Mouse (Mus musculus): ENCODE results near the gene 4933402D24Rik. TPM values are rescaled to one million over a fixed set of nuclear protein-coding genes. Genes with fewer than 3 reads are reported as not detected.

The 4933402D24Rik gene
- polyA plus RNA-seq, 2 experiments = not detected

DNA sequence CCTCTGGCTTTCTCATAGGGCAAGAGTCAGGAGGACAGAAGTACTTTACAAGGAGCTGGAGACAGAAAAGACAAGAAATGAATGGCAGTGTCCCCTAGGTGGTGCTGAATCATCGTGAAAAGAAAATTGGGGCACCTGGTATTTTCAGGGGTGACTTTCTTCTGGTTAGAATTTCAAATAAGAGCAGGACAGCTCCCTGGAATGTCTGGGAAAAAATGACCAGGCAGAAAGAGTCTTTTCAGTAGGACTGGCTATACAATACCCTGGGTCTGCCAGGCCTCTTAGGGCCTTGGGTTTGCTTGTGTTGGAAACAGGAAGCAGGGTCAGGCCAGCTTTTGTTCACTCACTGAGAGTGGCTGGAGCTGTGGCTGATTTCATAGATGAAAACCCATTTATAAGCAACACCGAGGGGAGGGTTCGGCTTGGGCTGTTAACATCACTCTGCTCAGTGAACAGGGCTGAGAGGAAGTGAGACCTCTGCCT is 5.8 kb downstream of the 4933402D24Rik start:
- WGBS (ENCODE audit: insufficient replicate concordance) = 14% methylated on average over 3 of the region's 3 CpGs
- no peak overlapping the region for H3K9ac ChIP-seq (replicated peaks)
- H3K4me3 ChIP-seq (ENCODE audit: insufficient read depth in 1 of 2, low read depth in 2 of 2, low read length in 2 of 2) = no peak overlapping the region
- no peaks in the 10 kb centered on the region for H3K27me3 ChIP-seq (ENCODE audit: control insufficient read depth, insufficient read depth, low read length)
- ATAC-seq (ENCODE audit: insufficient read depth) = no peak
- no peak for DNase-seq (ENCODE audit: low read depth in 3 of 3, low spot score in 3 of 3)
- TF ChIP-seq EP300 (IDR thresholded peaks at IDR 0.05; ENCODE audit: low read depth) (no peak), CTCF (IDR thresholded peaks at IDR 0.05; ENCODE audit: low read depth) (no peak)
- no peaks in the 10 kb centered on the region for H3K4me1 ChIP-seq (replicated peaks; ENCODE audit: control insufficient read depth in 2 of 2, insufficient read depth in 2 of 2, low read length in 1 of 2)
- H3K4me2 ChIP-seq (ENCODE audit: low read depth) = no peak overlapping the region
- no peak overlapping the region for H3K27ac ChIP-seq
- H3K36me3 ChIP-seq (replicated peaks; ENCODE audit: control insufficient read depth, insufficient read depth, low read depth) = no peaks in the 10 kb centered on the region
- no peaks in the 10 kb centered on the region for H3K9me3 ChIP-seq (ENCODE audit: control insufficient read depth, low read length)

DNA sequence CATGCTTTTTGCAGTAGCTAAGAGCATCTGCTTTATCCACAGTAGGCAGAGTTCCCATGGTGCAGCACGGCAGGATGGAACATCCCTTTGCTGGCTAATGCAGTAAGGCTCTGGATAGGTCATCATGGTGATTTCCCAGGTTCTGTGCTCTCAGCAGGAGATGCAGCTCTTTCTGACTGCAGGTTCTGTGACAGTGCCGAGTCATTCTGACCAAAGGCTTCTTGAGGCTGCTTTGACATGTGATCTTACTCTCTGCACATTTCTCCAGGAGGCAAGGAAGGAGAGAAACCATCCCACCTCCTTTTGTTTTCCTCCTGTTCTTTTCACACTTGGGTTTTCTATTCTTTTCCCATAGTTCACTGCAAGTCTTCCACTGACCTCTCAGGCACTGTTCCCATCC is 13.1 kb downstream of the 4933402D24Rik start:
- WGBS (ENCODE audit: insufficient replicate concordance) = 51% methylated on average over 2 of the region's 2 CpGs
- TF ChIP-seq CTCF (IDR thresholded peaks at IDR 0.05; ENCODE audit: low read depth) (no peak), EP300 (IDR thresholded peaks at IDR 0.05; ENCODE audit: low read depth) (no peak)

DNA sequence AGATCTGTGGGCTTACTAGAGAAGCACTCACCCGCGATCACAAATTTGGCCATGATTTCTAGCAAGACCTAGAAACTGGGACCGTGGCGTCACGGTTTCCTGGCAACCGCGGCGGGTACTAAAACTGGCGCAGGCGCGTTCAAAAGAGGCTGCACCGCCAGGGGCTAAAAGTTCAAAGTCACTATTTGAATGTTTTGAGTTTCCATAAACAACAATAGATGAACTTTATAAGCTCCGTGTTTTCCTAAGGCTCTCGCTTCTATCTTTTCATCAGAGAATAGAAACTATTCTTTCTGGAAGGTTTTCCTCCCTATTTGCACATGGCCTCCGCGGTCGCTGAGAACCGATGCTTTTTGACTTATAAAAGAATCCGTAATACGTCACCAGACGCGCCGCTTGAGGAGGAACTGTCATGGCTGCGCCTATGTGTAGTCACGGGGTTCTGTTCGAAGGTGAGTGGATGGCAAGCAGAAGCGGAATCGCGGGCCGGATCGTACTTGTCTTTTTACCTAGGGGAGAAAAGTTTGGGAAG is 38.8 kb downstream of the 4933402D24Rik start, which contains the start of the genes Mdh1b and Fastkd2:
Mdh1b (minus strand) TSS at position 79 of the 532 bp plus-strand sequence.
Fastkd2 (plus strand) TSS at position 375 of the 532 bp plus-strand sequence.
- Histone ChIP-seq H3K9me3 (ENCODE audit: control insufficient read depth, low read length) (no peaks in the 10 kb centered on the region), H3K4me2 (ENCODE audit: low read depth) (peak within 1 kb of the TSS; percentile 63), H3K9ac (replicated peaks) (peak within 1 kb of the TSS; percentile 76), H3K4me3 (ENCODE audit: insufficient read depth in 1 of 2, low read depth in 2 of 2, low read length in 2 of 2) (peak within 1 kb of the TSS; percentile 75 to 94), H3K36me3 (replicated peaks; ENCODE audit: control insufficient read depth, insufficient read depth, low read depth) (no peaks in the 10 kb centered on the region), H3K27me3 (ENCODE audit: control insufficient read depth, insufficient read depth, low read length) (no peaks in the 10 kb centered on the region), H3K27ac (no peak within 1 kb of the TSS), H3K4me1 (replicated peaks; ENCODE audit: control insufficient read depth in 2 of 2, insufficient read depth in 2 of 2, low read length in 1 of 2) (peaks cover 4 to 15% of the 10 kb centered on the region in 2 experiments)
- WGBS (ENCODE audit: insufficient replicate concordance) = under 1% methylated on average over 31 of the region's 31 CpGs
- peak; percentile 93 for ATAC-seq (ENCODE audit: insufficient read depth)
- TF ChIP-seq CTCF (IDR thresholded peaks at IDR 0.05; ENCODE audit: low read depth) = 0 out of 2 replicates have a peak, but pooled peaks have one; percentile 14
- TF ChIP-seq EP300 (IDR thresholded peaks at IDR 0.05; ENCODE audit: low read depth) = peak; percentile 16; the same call in 1 of the 2 replicates
- DNase-seq (ENCODE audit: low read depth in 3 of 3, low spot score in 3 of 3) = peak; percentile 74 to 79 (median 78)

More for the DNA sequence above, 13.1 kb downstream of the 4933402D24Rik start:
- DNase-seq (ENCODE audit: low read depth in 3 of 3, low spot score in 3 of 3) = no peak
- H3K4me2 ChIP-seq (ENCODE audit: low read depth) = no peak overlapping the region
- no peaks in the 10 kb centered on the region for H3K4me1 ChIP-seq (replicated peaks; ENCODE audit: control insufficient read depth in 2 of 2, insufficient read depth in 2 of 2, low read length in 1 of 2)
- H3K4me3 ChIP-seq (ENCODE audit: insufficient read depth in 1 of 2, low read depth in 2 of 2, low read length in 2 of 2) = no peak overlapping the region
- H3K9me3 ChIP-seq (ENCODE audit: control insufficient read depth, low read length) = no peaks in the 10 kb centered on the region
- no peaks in the 10 kb centered on the region for H3K27me3 ChIP-seq (ENCODE audit: control insufficient read depth, insufficient read depth, low read length)
- no peaks in the 10 kb centered on the region; the same call in none of the 2 replicates for H3K36me3 ChIP-seq (replicated peaks; ENCODE audit: control insufficient read depth, insufficient read depth, low read depth)
- no peak overlapping the region for H3K9ac ChIP-seq (replicated peaks)
- H3K27ac ChIP-seq = no peak overlapping the region
- ATAC-seq (ENCODE audit: insufficient read depth) = no peak

DNA sequence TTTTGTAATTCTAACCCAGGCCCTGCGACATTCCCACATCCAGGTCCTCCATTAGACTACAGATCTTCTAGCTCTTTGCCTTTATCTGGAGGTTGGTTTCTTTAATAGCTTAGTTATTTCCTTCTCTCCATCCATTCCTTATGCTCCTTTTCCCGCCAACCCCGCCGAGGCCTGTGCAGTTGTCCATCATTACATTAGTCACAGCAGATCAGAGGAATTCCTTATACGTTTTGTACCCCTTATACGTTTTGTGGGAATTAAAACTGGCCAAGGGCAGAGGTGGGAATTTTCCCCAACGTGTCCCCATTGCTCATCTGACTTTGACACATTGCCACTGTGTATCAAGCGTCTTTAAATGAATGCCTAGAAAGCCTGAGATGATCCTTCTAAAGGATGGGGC is 39.3 kb downstream of the 4933402D24Rik start:
- Histone ChIP-seq H3K36me3 (replicated peaks; ENCODE audit: control insufficient read depth, insufficient read depth, low read depth) (no peaks in the 10 kb centered on the region), H3K4me1 (replicated peaks; ENCODE audit: control insufficient read depth in 2 of 2, insufficient read depth in 2 of 2, low read length in 1 of 2) (peaks cover 4 to 15% of the 10 kb centered on the region in 2 experiments), H3K4me2 (ENCODE audit: low read depth) (peak overlapping the region; percentile 63), H3K4me3 (ENCODE audit: insufficient read depth in 1 of 2, low read depth in 2 of 2, low read length in 2 of 2) (peak overlapping the region; percentile 54 to 75), H3K9me3 (ENCODE audit: control insufficient read depth, low read length) (no peaks in the 10 kb centered on the region), H3K27ac (no peak overlapping the region), H3K9ac (replicated peaks) (peak overlapping the region; percentile 27; the same call in 1 of the 2 replicates), H3K27me3 (ENCODE audit: control insufficient read depth, insufficient read depth, low read length) (no peaks in the 10 kb centered on the region)
- ATAC-seq (ENCODE audit: insufficient read depth) = no peak
- 50% methylated on average over 8 of the region's 8 CpGs for WGBS (ENCODE audit: insufficient replicate concordance)
- no peak for DNase-seq (ENCODE audit: low read depth in 3 of 3, low spot score in 3 of 3)
- TF ChIP-seq CTCF (IDR thresholded peaks at IDR 0.05; ENCODE audit: low read depth) (no peak), EP300 (IDR thresholded peaks at IDR 0.05; ENCODE audit: low read depth) (no peak)

DNA sequence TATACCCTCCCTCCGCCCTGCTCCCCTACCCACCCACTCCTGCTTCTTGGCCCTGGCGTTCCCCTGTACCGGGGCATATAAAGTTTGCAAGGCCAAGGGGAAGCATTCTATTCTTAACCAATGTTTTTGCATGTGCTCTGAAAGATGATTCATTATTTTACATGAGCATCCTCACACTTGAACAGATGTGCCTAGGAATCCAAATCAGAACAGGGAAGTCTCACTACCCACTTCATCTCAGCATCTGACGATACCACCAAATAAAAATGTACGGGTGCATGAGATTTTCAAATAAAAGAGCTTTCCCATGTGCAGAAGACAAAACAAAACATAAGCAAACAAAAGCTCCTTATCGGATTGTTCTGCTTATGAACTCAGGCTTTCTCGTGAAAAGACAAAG is 48.9 kb downstream of the 4933402D24Rik start:
- no peak overlapping the region for H3K4me2 ChIP-seq (ENCODE audit: low read depth)
- no peaks in the 10 kb centered on the region for H3K27me3 ChIP-seq (ENCODE audit: control insufficient read depth, insufficient read depth, low read length)
- H3K9ac ChIP-seq (replicated peaks) = no peak overlapping the region
- WGBS (ENCODE audit: insufficient replicate concordance) = 62% methylated on average over 7 of the region's 7 CpGs
- no peaks in the 10 kb centered on the region for H3K36me3 ChIP-seq (replicated peaks; ENCODE audit: control insufficient read depth, insufficient read depth, low read depth)
- H3K27ac ChIP-seq = no peak overlapping the region
- no peak for DNase-seq (ENCODE audit: low read depth in 3 of 3, low spot score in 3 of 3)
- ATAC-seq (ENCODE audit: insufficient read depth) = no peak
- H3K9me3 ChIP-seq (ENCODE audit: control insufficient read depth, low read length) = no peaks in the 10 kb centered on the region
- no peak overlapping the region for H3K4me3 ChIP-seq (ENCODE audit: insufficient read depth in 1 of 2, low read depth in 2 of 2, low read length in 2 of 2)
- TF ChIP-seq CTCF (IDR thresholded peaks at IDR 0.05; ENCODE audit: low read depth) (no peak), EP300 (IDR thresholded peaks at IDR 0.05; ENCODE audit: low read depth) (no peak)
- no peaks in the 10 kb centered on the region for H3K4me1 ChIP-seq (replicated peaks; ENCODE audit: control insufficient read depth in 2 of 2, insufficient read depth in 2 of 2, low read length in 1 of 2)
